Mouse (Mus musculus) CH12.LX (cell line): Measurements from ENCODE around the gene 2810004N23Rik. TPM values are rescaled to one million over a fixed set of nuclear protein-coding genes. Genes with fewer than 3 reads are reported as not detected.
"Not testable (repeated sequence)": the region's sequence is repeated elsewhere in the genome, so short reads cannot be mapped to it uniquely, and the experiment has no call there.

Source experiments
- DNase-seq: peaks from one replicate; pipeline ENCODE4 v3.0.0-alpha.2; 2013; ENCODE audit errors: extremely low read depth
- H3K27ac ChIP-seq: 2 replicates; pipeline ENCODE4 v1.5.1; 2012; ENCODE audit warnings: low read depth, mild to moderate bottlenecking, control low read depth, moderate library complexity; ENCODE audit not compliant: insufficient read depth
- H3K27me3 ChIP-seq: replicated peaks from 2 replicates; pipeline ENCODE3; 2012; ENCODE audit warnings: inconsistent platforms
- H3K36me3 ChIP-seq, 2 experiments: replicated peaks in 1 of 2; 2 replicates each; pipeline versions ENCODE3 to v1.6.1; 2012; ENCODE audit warnings: inconsistent platforms in 1 of 2, low read length in 1 of 2, mild to moderate bottlenecking in 1 of 2, mixed read lengths in 1 of 2, moderate library complexity in 1 of 2; ENCODE audit not compliant: control insufficient read depth in 1 of 2, insufficient read depth in 1 of 2
- H3K4me1 ChIP-seq, 2 experiments: 2 replicates each; pipeline ENCODE4 v1.6.1; 2012; ENCODE audit warnings: inconsistent platforms in 1 of 2, moderate library complexity in 1 of 2; ENCODE audit not compliant: insufficient read depth in 2 of 2, control insufficient read depth in 1 of 2
- H3K4me2 ChIP-seq: 2 replicates; pipeline ENCODE4 v1.6.1; 2012; ENCODE audit warnings: low read depth, mild to moderate bottlenecking, control low read depth; ENCODE audit not compliant: poor library complexity, insufficient read depth, severe bottlenecking
- H3K4me3 ChIP-seq, 3 experiments: fragments of 150-350 bp in 1 of 3; sonication (generic) in 1 of 3; replicated peaks in 1 of 3; 2 replicates each; pipeline versions ENCODE3 to v1.5.1; 2011 to 2012; ENCODE audit warnings: low read depth in 2 of 3, low read length in 2 of 3, mild to moderate bottlenecking in 2 of 3, moderate library complexity in 2 of 3, control low read depth in 1 of 3, improper control_type of control experiment in 1 of 3, inconsistent platforms in 1 of 3, mixed read lengths in 1 of 3; ENCODE audit not compliant: poor library complexity in 1 of 3
- H3K79me2 ChIP-seq: replicated peaks from 2 replicates; pipeline ENCODE4 v1.6.1; 2012; ENCODE audit warnings: mild to moderate bottlenecking, moderate library complexity; ENCODE audit not compliant: control insufficient read depth, poor library complexity, insufficient read depth, severe bottlenecking; ENCODE audit errors: extremely low read depth
- H3K9ac ChIP-seq: 2 replicates; pipeline ENCODE4 v1.6.1; 2012; ENCODE audit warnings: low read depth, mild to moderate bottlenecking, control low read depth, moderate library complexity; ENCODE audit not compliant: insufficient read depth
- H3K9me3 ChIP-seq: replicated peaks from 2 replicates; pipeline ENCODE3; 2012; ENCODE audit warnings: low read length, inconsistent platforms, mixed read lengths
- CHD2 ChIP-seq: IDR thresholded peaks from 2 replicates; pipeline ENCODE4 v1.6.1; 2011; ENCODE audit warnings: low read length, improper control_type of control experiment
- E2F4 ChIP-seq: IDR thresholded peaks from 2 replicates; pipeline ENCODE4 v1.6.1; 2011; ENCODE audit warnings: low read depth, low read length, improper control_type of control experiment; ENCODE audit not compliant: insufficient replicate concordance
- ETS1 ChIP-seq: conservative IDR thresholded peaks from 2 replicates; pipeline ENCODE4 v1.6.1; 2012; ENCODE audit warnings: low read depth, mild to moderate bottlenecking, inconsistent platforms, low read length, improper control_type of control experiment, moderate library complexity
- GABPA ChIP-seq: IDR thresholded peaks from 2 replicates; pipeline ENCODE4 v1.6.1; 2012; ENCODE audit warnings: low read depth, low read length, improper control_type of control experiment, inconsistent platforms; ENCODE audit not compliant: insufficient replicate concordance
- JUN ChIP-seq: IDR thresholded peaks from 2 replicates; pipeline ENCODE4 v1.6.1; 2011; ENCODE audit warnings: low read depth, mild to moderate bottlenecking, low read length, improper control_type of control experiment, moderate library complexity; ENCODE audit not compliant: insufficient read depth
- MAFK ChIP-seq: IDR thresholded peaks from 2 replicates; pipeline ENCODE4 v1.6.1; 2011; ENCODE audit warnings: low read length, improper control_type of control experiment; ENCODE audit not compliant: insufficient replicate concordance
- MAZ ChIP-seq: IDR thresholded peaks from 2 replicates; pipeline ENCODE4 v1.6.1; 2012; ENCODE audit warnings: low read depth, mild to moderate bottlenecking, inconsistent platforms, low read length, improper control_type of control experiment, moderate library complexity
- MEF2A ChIP-seq: IDR thresholded peaks from 2 replicates; pipeline ENCODE4 v1.6.1; 2014; ENCODE audit warnings: low read depth, mild to moderate bottlenecking, inconsistent platforms, low read length, improper control_type of control experiment, borderline replicate concordance
- POLR2A ChIP-seq: IDR thresholded peaks from 2 replicates; pipeline ENCODE4 v1.6.1; 2011; ENCODE audit warnings: low read depth, mild to moderate bottlenecking, improper control_type of control experiment, low read length
- RAD21 ChIP-seq: IDR thresholded peaks from 2 replicates; pipeline ENCODE4 v1.6.1; 2011; ENCODE audit warnings: low read depth, mild to moderate bottlenecking, low read length, improper control_type of control experiment, moderate library complexity
- SIN3A ChIP-seq: IDR thresholded peaks from 2 replicates; pipeline ENCODE4 v1.6.1; 2012; ENCODE audit warnings: low read length, improper control_type of control experiment, inconsistent platforms
- TBP ChIP-seq: conservative IDR thresholded peaks from 2 replicates; pipeline ENCODE4 v1.6.1; 2011; ENCODE audit warnings: low read depth, low read length, improper control_type of control experiment
- TCF12 ChIP-seq: IDR thresholded peaks from 2 replicates; pipeline ENCODE4 v1.6.1; 2014; ENCODE audit warnings: low read depth, mild to moderate bottlenecking, inconsistent platforms, low read length, improper control_type of control experiment
- USF1 ChIP-seq: IDR thresholded peaks from 2 replicates; pipeline ENCODE4 v1.6.1; 2014; ENCODE audit warnings: low read depth, mild to moderate bottlenecking, inconsistent platforms, low read length, improper control_type of control experiment
- ZC3H11A ChIP-seq: IDR thresholded peaks from 2 replicates; pipeline ENCODE4 v1.6.1; 2012; ENCODE audit warnings: low read depth, mild to moderate bottlenecking, inconsistent platforms, low read length, improper control_type of control experiment
- ZKSCAN1 ChIP-seq: IDR thresholded peaks from 2 replicates; pipeline ENCODE4 v1.6.1; 2012; ENCODE audit warnings: low read depth, inconsistent platforms, low read length, improper control_type of control experiment, borderline replicate concordance
- ZNF384 ChIP-seq: IDR thresholded peaks from 2 replicates; pipeline ENCODE4 v1.6.1; 2012; ENCODE audit warnings: low read depth, low read length, improper control_type of control experiment, inconsistent platforms
- dilution Hi-C: fragments of 300-500 bp; cut with MboI; formaldehyde crosslinking; loops from 2 replicates; pipeline ENCODE4 v1.14.3; 2020; ENCODE audit warnings: low sequenced_read_pairs; ENCODE audit not compliant: extremely low pct_unique_long_range_greater_than_20kb, extremely low pct_ligation_motif_present
- in situ Hi-C: fragments of 300-500 bp; cut with MboI; formaldehyde crosslinking; loops from 3 replicates; pipeline ENCODE4 v1.14.3; 2019; ENCODE audit warnings: low sequenced_read_pairs, low pct_ligation_motif_present, low pct_unique_long_range_greater_than_20kb, mixed read lengths
- polyA plus RNA-seq: library from polyadenylated mRNA; unstranded; fragments of >175 nt; gene quantifications from 2 replicates; pipeline ENCODE4 v1.2.1, GENCODE M21; 2012; ENCODE audit warnings: low read depth; ENCODE audit not compliant: insufficient read length
- total RNA-seq, 2 experiments: library from RNA; depleted of rRNA; stranded (reverse); fragments of 300-350 nt in 1 of 2; fragments of >200 nt in 1 of 2; gene quantifications; 2 replicates each; pipeline ENCODE4 v1.2.3; 2012 to 2014

Gene 2810004N23Rik
- total and polyA plus RNA-seq, 3 experiments = 45.1 to 75.7 (median 47.6) TPM

GRCm38 (mm10) chr8:124845573-124845972, 17.3 kb downstream of the 2810004N23Rik start:
- dilution Hi-C loops = no loop called here

GRCm38 (mm10) chr8:124845131-124845530, 17.8 kb downstream of the 2810004N23Rik start:
- no peaks in the 10 kb centered on the region for H3K27me3 ChIP-seq
- DNase-seq = no peak
- H3K4me3 ChIP-seq = no peak overlapping the region
- H3K4me2 ChIP-seq = no peak overlapping the region
- no peaks in the 10 kb centered on the region for H3K79me2 ChIP-seq
- no peaks in the 10 kb centered on the region for H3K9me3 ChIP-seq
- no peak overlapping the region for H3K27ac ChIP-seq
- H3K4me1 ChIP-seq = peaks cover 3 to 8% of the 10 kb centered on the region in 2 experiments; a peak in 2 of 4 replicates
- no peak overlapping the region for H3K9ac ChIP-seq
- in situ Hi-C loops = no loop called here
- TF ChIP-seq GABPA = no peak
- TF ChIP-seq MEF2A = no peak
- TF ChIP-seq JUN = no peak
- TF ChIP-seq MAZ = no peak
- no peak for TF ChIP-seq ZC3H11A
- no peak for TF ChIP-seq ETS1
- TF ChIP-seq MAFK = no peak
- no peak for TF ChIP-seq USF1
- TF ChIP-seq CHD2 = no peak
- H3K36me3 ChIP-seq = peaks cover 19 to 56% of the 10 kb centered on the region in 2 experiments
- dilution Hi-C loops = no loop called here

More at GRCm38 (mm10) chr8:124845573-124845972, 17.3 kb downstream of the 2810004N23Rik start:
- Histone ChIP-seq H3K9me3 (no peaks in the 10 kb centered on the region), H3K4me1 (peaks cover 3 to 8% of the 10 kb centered on the region in 2 experiments; a peak in 2 of 4 replicates), H3K36me3 (peaks cover 17 to 51% of the 10 kb centered on the region in 2 experiments), H3K9ac (no peak overlapping the region), H3K27me3 (no peaks in the 10 kb centered on the region), H3K79me2 (no peaks in the 10 kb centered on the region), H3K4me2 (no peak overlapping the region), H3K4me3 (no peak overlapping the region), H3K27ac (no peak overlapping the region)
- no peak for DNase-seq
- in situ Hi-C loops = no loop called here
- TF ChIP-seq MAFK (no peak), ZKSCAN1 (no peak), RAD21 (no peak), POLR2A (no peak), TCF12 (no peak), ZNF384 (no peak), TBP (no peak), SIN3A (no peak), E2F4 (no peak)

GRCm38 (mm10) chr8:124842929-124843328, 20.0 kb downstream of the 2810004N23Rik start:
- H3K4me1 ChIP-seq, H3K4me2 ChIP-seq, H3K27me3 ChIP-seq, in situ Hi-C loops, H3K79me2 ChIP-seq, H3K27ac ChIP-seq, dilution Hi-C loops, H3K9me3 ChIP-seq, H3K4me3 ChIP-seq, H3K9ac ChIP-seq, DNase-seq: not testable (repeated sequence)
- H3K36me3 ChIP-seq = peaks cover 39 to 78% of the 10 kb centered on the region in 2 experiments
